Mouse (Mus musculus) left cerebral cortex, adult 18-20 months (tissue): ENCODE measurements around the gene Cep85l. TPM values are rescaled to one million over a fixed set of nuclear protein-coding genes. Genes with fewer than 3 reads are reported as not detected.

Experiments
- DNase-seq, 2 experiments: peaks; one replicate each; pipeline ENCODE4 v3.0.0; 2021 to 2022; ENCODE audit warnings: low spot score in 2 of 2, mixed read lengths in 1 of 2
- total RNA-seq, 2 experiments: library from RNA; stranded (reverse); gene quantifications; 2 replicates each; pipeline ENCODE4 v1.2.3; 2021

Cep85l gene
- total RNA-seq, 2 experiments from 2014 or later: 20.1 to 22.1 TPM

GRCm38 (mm10) chr10:53397846-53398539 is 18.2 kb upstream of the Cep85l start:
- DNase-seq: no peak

GRCm38 (mm10) chr10:53394923-53395629 is 15.3 kb upstream of the Cep85l start:
- DNase-seq: no peak

DNA sequence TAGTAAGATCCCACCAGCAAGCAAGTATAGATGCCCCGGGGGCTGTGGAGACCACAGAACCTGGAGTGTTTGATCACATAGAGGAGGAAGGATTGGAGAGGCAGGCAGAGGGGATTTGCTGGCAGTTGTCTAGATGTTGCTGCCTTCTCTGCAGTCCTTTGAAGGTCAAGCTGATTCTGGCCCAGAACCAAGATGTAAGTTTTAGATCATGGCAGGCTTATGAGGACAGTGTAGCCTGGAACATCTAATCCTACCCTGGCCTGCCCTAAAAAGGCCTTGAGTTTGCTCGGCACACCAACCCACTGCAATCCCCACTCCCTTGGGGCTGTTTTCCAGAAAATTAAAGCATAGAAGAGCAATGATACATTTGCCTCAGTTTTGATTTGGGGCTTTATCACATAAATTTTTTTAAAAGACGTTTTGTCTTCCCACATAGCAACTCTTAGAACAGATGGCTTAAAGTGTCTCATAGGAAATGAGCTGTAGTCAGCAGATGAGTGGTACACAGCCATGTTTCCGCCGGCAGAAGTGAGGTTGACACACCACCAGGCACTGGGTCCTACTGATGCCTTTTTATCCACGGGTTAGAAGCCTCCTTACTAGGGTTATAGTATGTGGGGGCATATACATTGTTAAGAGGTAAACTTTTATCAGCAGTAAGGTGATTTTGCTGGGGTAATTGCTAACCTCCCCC is 8.6 kb upstream of the Cep85l start:
- DNase-seq: peak in 1 of 2 experiments; percentile 24

DNA sequence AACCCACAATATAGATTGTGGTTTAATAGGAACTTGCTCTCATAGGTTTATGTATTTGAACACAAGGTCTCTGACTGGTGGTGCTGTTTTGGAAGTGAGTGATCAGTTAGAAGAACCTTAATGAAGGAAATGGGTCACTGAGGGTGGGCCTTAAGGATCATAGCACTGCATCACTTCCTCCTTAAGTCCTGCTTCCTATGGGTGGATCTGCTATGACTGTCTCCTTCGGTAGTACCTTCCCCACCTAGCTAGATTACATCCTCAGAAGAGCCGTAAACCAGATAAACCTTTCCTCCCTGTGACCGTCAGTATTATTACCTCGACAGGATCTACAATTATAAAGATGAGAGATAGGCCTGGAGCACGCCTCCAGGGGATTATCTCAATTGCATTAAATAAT is 5.7 kb upstream of the Cep85l start:
- DNase-seq: no peak

- no peak for DNase-seq
Observed at GRCm38 (mm10) chr10:53384896-53385295, 5.1 kb upstream of the Cep85l start.

- DNase-seq: no peak
Observed at GRCm38 (mm10) chr10:53382696-53383365, 3.1 kb upstream of the Cep85l start.

DNA sequence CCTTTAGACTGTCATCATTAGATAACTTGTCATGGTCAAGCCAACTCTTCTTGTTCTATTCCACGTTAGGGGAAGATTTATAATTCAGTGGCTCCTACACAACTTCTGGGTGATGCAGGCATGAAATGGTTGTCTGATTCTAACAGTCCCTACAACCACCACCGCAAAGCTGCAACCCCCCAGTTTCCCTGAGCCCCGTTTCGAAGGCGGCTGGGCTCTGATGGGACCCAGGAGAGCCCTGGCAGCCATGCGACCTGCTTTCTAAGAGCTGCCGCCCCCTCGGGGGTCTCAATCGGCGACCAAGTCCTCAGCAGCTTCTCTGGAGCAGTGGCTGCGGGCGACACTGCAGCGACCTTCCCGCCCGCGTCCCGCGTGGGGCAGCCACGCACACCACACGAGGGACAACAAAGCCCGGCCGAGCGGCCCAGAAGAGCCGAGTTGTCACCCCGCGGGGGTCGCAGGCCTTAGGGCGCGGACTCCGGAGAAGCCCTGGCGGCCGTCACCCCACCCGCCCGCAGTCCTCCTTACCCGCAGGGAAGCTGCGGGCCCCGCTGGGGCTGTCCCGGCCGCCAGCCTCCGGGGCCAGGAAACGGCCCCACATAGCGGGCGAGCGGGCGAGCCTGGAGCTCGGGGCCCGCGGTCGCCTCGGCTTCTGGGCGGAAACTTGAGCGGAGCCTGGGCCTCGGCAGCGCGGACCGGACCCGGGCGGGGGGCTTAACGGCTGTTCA is 602 bp downstream of the Cep85l start:
- peak; percentile 8 to 39 for DNase-seq

- DNase-seq: no peak
Observed at GRCm38 (mm10) chr10:53378296-53378695, 1.5 kb downstream of the Cep85l start.

DNA sequence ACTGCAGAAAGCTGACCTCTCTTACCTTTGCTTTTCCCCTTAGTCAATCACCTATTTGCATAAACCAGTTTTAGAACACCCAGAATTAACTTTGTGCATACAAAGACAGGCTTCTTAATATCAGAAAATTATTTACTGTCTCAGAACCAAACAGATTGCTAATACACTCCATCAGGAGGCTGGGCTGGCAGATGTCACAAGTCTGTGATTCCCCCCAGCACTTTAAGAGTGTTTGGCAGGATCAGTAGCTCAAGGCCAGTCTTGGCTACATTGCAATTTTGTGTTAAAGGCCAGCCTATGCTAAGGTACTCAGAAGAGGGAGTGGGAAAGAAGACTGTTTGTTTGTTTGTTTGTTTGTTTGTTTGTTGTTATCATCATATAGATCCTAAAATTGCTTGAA is 2.7 kb downstream of the Cep85l start:
- DNase-seq: no peak

DNA sequence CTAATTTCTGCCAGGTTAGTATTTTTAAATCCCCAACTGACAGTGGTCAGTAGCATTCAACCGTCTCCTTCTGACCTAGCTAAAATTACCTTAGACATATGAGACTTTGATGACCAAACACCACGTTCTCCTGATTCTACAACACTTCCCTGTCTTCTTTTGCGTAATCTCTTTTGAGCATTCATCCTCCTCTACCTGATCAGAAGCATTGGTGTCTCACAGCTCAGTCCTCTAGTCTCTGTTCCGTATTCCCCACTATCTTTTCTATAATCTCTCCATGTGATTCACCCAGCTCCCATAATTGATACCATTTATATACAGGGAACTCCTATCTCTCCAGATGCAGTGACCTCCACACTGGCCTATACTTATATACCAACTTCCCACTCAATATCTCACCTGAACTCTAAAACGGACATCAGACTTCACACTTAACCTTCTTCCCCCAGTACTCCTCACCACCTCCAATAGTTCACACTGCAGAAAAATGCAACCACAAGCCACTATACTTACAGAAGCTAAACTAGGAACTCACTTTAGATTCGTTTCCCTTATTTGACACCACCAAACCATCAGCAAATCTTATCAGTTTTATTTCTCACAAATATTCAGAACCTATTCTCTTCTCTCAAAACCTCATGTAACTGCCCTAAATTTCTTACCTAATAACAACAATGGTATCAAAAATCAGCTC is 5.7 kb downstream of the Cep85l start:
- DNase-seq: no peak

DNA sequence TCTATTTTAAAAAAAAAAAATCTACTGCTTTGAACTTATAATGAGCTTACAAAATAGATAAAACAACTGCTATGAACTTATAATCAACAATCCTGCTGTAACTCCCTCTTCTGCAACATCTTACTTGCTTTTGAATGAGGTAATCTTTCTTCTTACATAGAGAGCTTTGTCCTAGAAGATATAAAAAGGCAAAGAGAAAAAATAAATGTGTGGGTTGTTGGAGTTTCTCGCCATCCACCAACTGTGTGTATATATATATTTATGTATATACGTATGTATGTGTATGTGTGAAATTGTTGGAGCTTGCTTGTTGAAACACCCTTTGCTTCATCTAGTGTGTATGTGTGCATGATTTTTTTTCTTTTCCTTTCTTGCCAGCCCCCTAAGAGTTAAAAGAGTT is 12.5 kb downstream of the Cep85l start:
- no peak for DNase-seq

- DNase-seq: no peak
Observed at GRCm38 (mm10) chr10:53364311-53364710, 15.4 kb downstream of the Cep85l start.

GRCm38 (mm10) chr10:53359016-53359415 is 20.7 kb downstream of the Cep85l start:
- no peak for DNase-seq

DNA sequence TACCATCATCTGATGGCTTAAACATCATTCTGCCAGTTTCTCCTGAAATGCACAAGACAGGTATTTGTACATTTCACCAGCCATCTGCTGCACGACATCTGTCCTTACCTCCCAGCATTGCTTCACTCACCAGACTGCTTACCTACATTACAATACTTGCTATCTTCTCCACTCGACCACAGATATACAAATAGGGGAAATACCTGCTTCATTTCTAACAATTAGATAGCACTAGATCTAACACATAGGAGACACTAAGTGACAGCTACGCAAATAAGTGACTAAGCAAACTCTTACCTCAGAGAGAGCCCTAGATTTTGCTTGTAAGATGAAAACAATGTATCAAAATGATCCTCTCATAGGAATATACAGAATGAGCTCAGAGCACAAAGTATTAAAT is 26.1 kb downstream of the Cep85l start:
- DNase-seq: no peak

- DNase-seq: no peak
Observed at GRCm38 (mm10) chr10:53349254-53349653, 30.5 kb downstream of the Cep85l start.

- peak; percentile 54 to 72 for DNase-seq
Observed at GRCm38 (mm10) chr10:53347787-53348755, 31.7 kb downstream of the Cep85l start.

DNA sequence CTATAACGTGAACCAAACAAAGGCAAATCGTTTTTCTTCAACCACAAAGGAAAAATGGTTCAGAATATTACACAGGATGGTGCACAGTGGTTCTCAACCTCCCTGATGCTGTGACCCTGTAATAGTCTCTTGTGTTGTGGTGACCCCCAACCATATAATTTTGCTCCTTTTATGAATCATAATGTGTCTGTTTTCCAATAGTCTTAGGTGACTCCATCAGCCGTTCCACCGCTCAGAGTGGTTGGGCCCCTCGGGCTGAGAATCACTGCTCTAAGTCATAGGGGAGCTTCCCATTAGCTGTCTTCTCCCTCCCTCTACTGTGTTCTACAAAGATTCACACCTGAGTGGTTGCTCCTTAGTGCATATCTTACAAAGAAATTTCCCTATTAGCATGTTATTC is 32.8 kb downstream of the Cep85l start:
- DNase-seq: no peak

DNA sequence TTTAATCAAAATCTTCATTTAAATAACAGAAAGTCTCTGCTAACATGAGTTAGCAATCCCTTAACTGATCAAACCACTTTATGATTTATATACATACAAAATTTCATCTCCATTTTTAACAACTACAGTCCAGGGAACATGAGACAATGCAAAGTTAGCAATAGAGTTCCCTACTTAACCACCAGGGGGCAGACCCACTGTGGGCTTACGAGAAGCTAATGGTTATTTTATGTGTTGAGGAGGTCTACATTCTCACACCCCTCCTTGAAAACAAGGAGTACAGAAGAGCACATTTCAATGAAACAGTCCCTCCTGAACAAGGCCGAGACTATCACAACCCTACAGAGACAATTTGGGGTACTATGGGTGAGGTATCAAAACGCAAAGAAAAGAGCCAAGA is 33.2 kb downstream of the Cep85l start:
- peak; percentile 41 to 66 for DNase-seq

- no peak for DNase-seq
Observed at GRCm38 (mm10) chr10:53345508-53345907, 34.2 kb downstream of the Cep85l start.
